Comparison of ENCODE assay signal across 17 mouse cellular contexts in genomic region chr9:84381942-84382341, GRCm38 (mm10).
"Had no signal": no experiment of that assay in that cellular context is flagged by ENCODE, and none has a peak within 500 bp of the region (broad histone marks: within the 10 kb centered on the region; RNA-seq: fewer than 3 reads in every experiment).

No protein-coding gene starts in this region.

- H3K9me3 ChIP-seq: megakaryocyte, embryonic 14.5 days; midbrain, embryonic 12.5 days; midbrain, embryonic 15.5 days; neural tube, embryonic 12.5 days had no signal

- H3K4me3 ChIP-seq: megakaryocyte, embryonic 14.5 days; midbrain, embryonic 12.5 days; midbrain, embryonic 15.5 days; neural tube, embryonic 12.5 days had no signal

- H3K36me3 ChIP-seq: midbrain, embryonic 12.5 days; midbrain, embryonic 15.5 days; neural tube, embryonic 12.5 days had no signal

- H3K9ac ChIP-seq: liver, embryonic 14.5 days; lung, embryonic 14.5 days; midbrain, embryonic 12.5 days; midbrain, embryonic 15.5 days; neural tube, embryonic 12.5 days had no signal

- H3K27me3 ChIP-seq: megakaryocyte, embryonic 14.5 days; midbrain, embryonic 12.5 days; midbrain, embryonic 15.5 days; neural tube, embryonic 12.5 days had no signal

- ATAC-seq: midbrain, embryonic 15.5 days had no signal

- H3K4me1 ChIP-seq: megakaryocyte, embryonic 14.5 days; midbrain, embryonic 12.5 days; midbrain, embryonic 15.5 days; neural tube, embryonic 12.5 days had no signal

- H3K27ac ChIP-seq: liver, embryonic 14.5 days; midbrain, embryonic 12.5 days; midbrain, embryonic 15.5 days; neural tube, embryonic 12.5 days had no signal

- H3K4me2 ChIP-seq: lung, embryonic 14.5 days; midbrain, embryonic 12.5 days; midbrain, embryonic 15.5 days; neural tube, embryonic 12.5 days had no signal

- DNase-seq: lung, adult 18-20 months; lung, embryonic 14.5 days; lung, postnatal 10 days; lung, postnatal 4 days; retina, postnatal 1 day; right cerebral cortex, adult 18-20 months; right cerebral cortex, postnatal 25 days; right cerebral cortex, postnatal 4 days; spleen, adult 18-20 months; thymus, adult 18-20 months; thymus, postnatal 25 days; thymus, postnatal 4 days had no signal
